ENCODE assay signal across 20 mouse cellular contexts in the genomic region with DNA sequence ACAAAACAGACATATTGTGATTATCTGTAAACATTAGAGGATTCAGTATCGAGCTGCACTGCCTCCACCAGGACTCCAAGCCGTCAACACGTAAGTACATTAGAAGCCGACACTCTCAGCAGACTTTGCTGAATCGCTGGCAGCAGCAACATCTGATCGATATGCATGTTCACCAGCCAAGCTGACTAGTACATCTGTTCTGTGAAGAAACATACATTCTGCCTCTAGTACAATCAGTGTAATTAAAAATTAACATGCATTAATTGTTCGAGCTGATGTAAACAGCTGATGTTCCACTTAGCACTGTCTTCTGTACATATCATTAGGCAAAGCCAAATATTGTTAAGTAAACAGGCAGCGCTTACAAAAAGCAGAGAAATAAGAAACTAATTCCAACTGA.
DNase-seq lines count a peak whose midpoint lies in the region; ATAC-seq lines count a peak whose summit lies in the region.
"Had no signal": no experiment of that assay in that cellular context is flagged by ENCODE, and none has a peak within 500 bp of the region (broad histone marks: within the 10 kb centered on the region; RNA-seq: fewer than 3 reads in every experiment).

No protein-coding gene starts in this region.

- no peaks in the 10 kb centered on the region for H3K27me3 ChIP-seq in hindbrain, embryonic 12.5 days
- H3K27me3 ChIP-seq in hindbrain, embryonic 11.5 days (ENCODE audit: control insufficient read depth, insufficient read depth, low read length), result no peaks in the 10 kb centered on the region
- H3K27me3 ChIP-seq in neural tube, embryonic 13.5 days, result no peaks in the 10 kb centered on the region
- no peaks in the 10 kb centered on the region for H3K27me3 ChIP-seq in forebrain, embryonic 16.5 days (replicated peaks; ENCODE audit: control insufficient read depth, insufficient read depth, low read length)
- H3K27me3 ChIP-seq: CH12.LX; kidney, embryonic 15.5 days; liver, embryonic 15.5 days; megakaryocyte, embryonic 14.5 days; stomach, embryonic 15.5 days had no signal

- no peak overlapping the region for H3K4me2 ChIP-seq in hindbrain, embryonic 12.5 days (replicated peaks)
- no peak overlapping the region for H3K4me2 ChIP-seq in hindbrain, embryonic 11.5 days (replicated peaks; ENCODE audit: low read depth, low read length)
- no peak overlapping the region for H3K4me2 ChIP-seq in neural tube, embryonic 13.5 days
- peak overlapping the region; percentile 17 for H3K4me2 ChIP-seq in forebrain, embryonic 16.5 days (ENCODE audit: low read length)
- H3K4me2 ChIP-seq: heart, embryonic 11.5 days; kidney, embryonic 15.5 days; liver, embryonic 15.5 days; stomach, embryonic 15.5 days had no signal

- no peak overlapping the region for H3K4me3 ChIP-seq in hindbrain, embryonic 12.5 days
- no peak overlapping the region for H3K4me3 ChIP-seq in hindbrain, embryonic 11.5 days (ENCODE audit: low read depth, low read length)
- no peak overlapping the region for H3K4me3 ChIP-seq in neural tube, embryonic 13.5 days
- H3K4me3 ChIP-seq in forebrain, embryonic 16.5 days (replicated peaks; ENCODE audit: low read length), result no peak overlapping the region
- H3K4me3 ChIP-seq: kidney, embryonic 15.5 days; liver, embryonic 15.5 days; megakaryocyte, embryonic 14.5 days; stomach, embryonic 15.5 days had no signal

- H3K27ac ChIP-seq in hindbrain, embryonic 12.5 days, result no peak overlapping the region
- no peak overlapping the region for H3K27ac ChIP-seq in hindbrain, embryonic 11.5 days (ENCODE audit: low read depth, low read length)
- no peak overlapping the region for H3K27ac ChIP-seq in neural tube, embryonic 13.5 days (replicated peaks)
- no peak overlapping the region for H3K27ac ChIP-seq in forebrain, embryonic 16.5 days (ENCODE audit: low read length)
- H3K27ac ChIP-seq: kidney, embryonic 15.5 days; liver, embryonic 15.5 days; stomach, embryonic 15.5 days had no signal

- H3K4me1 ChIP-seq in hindbrain, embryonic 12.5 days, result peaks cover 6% of the 10 kb centered on the region; the same call in 1 of the 2 replicates
- H3K4me1 ChIP-seq in hindbrain, embryonic 11.5 days (replicated peaks; ENCODE audit: control insufficient read depth, insufficient read depth, low read length), result no peaks in the 10 kb centered on the region
- peaks cover 18% of the 10 kb centered on the region for H3K4me1 ChIP-seq in neural tube, embryonic 13.5 days (replicated peaks)
- peaks cover 4% of the 10 kb centered on the region for H3K4me1 ChIP-seq in forebrain, embryonic 16.5 days (replicated peaks; ENCODE audit: control insufficient read depth, insufficient read depth, low read length)
- H3K4me1 ChIP-seq: kidney, embryonic 15.5 days; liver, embryonic 15.5 days; megakaryocyte, embryonic 14.5 days; stomach, embryonic 15.5 days had no signal

- no peak for DNase-seq in hindbrain, embryonic 11.5 days (ENCODE audit: low spot score)
- DNase-seq in neural tube, embryonic 10.5 days (ENCODE audit: extremely low spot score, low spot score), result no peak
- peak; percentile 7 to 41 for DNase-seq in layer of hippocampus, postnatal 14 days (ENCODE audit: low spot score in 2 of 2)
- DNase-seq: cerebellum, adult 11 months; cerebellum, postnatal 25 days; gastrocnemius, postnatal 36 days; heart, postnatal 36 days had no signal

- H3K36me3 ChIP-seq in hindbrain, embryonic 12.5 days, result no peaks in the 10 kb centered on the region
- H3K36me3 ChIP-seq in hindbrain, embryonic 11.5 days (ENCODE audit: control insufficient read depth, insufficient read depth, low read length), result no peaks in the 10 kb centered on the region
- no peaks in the 10 kb centered on the region for H3K36me3 ChIP-seq in neural tube, embryonic 13.5 days
- no peaks in the 10 kb centered on the region for H3K36me3 ChIP-seq in forebrain, embryonic 16.5 days (ENCODE audit: control insufficient read depth, insufficient read depth)
- H3K36me3 ChIP-seq: kidney, embryonic 15.5 days; liver, embryonic 15.5 days; stomach, embryonic 15.5 days had no signal

- no peak overlapping the region for H3K9ac ChIP-seq in hindbrain, embryonic 12.5 days
- H3K9ac ChIP-seq in hindbrain, embryonic 11.5 days (ENCODE audit: low read depth, low read length), result no peak overlapping the region
- no peak overlapping the region for H3K9ac ChIP-seq in neural tube, embryonic 13.5 days
- no peak overlapping the region for H3K9ac ChIP-seq in forebrain, embryonic 16.5 days (replicated peaks; ENCODE audit: low read depth, low read length)
- H3K9ac ChIP-seq: kidney, embryonic 15.5 days; liver, embryonic 15.5 days; stomach, embryonic 15.5 days had no signal

- peak; percentile 26; the same call in 1 of the 2 replicates for ATAC-seq in hindbrain, embryonic 12.5 days (ENCODE audit: low FRiP score)
- ATAC-seq in hindbrain, embryonic 11.5 days (ENCODE audit: low FRiP score), result no peak
- peak; percentile 61; the same call in 1 of the 2 replicates for ATAC-seq in neural tube, embryonic 13.5 days (ENCODE audit: low read depth)
- peak; percentile 95 for ATAC-seq in forebrain, embryonic 16.5 days
- no peak for ATAC-seq in granulocyte monocyte progenitor cell, adult 5-6 weeks (replicated peaks; ENCODE audit: poor library complexity, severe bottlenecking)
- ATAC-seq in megakaryocyte-erythroid progenitor cell, adult 5-6 weeks (replicated peaks; ENCODE audit: low FRiP score, low TSS enrichment, poor library complexity, severe bottlenecking), result no peak
- ATAC-seq: intestine, embryonic 16.5 days; lung, postnatal 0 days had no signal

- WGBS in hindbrain, embryonic 12.5 days, result 75% methylated on average over 8 of the region's 8 CpGs
- WGBS in hindbrain, embryonic 11.5 days, result 87% methylated on average over 8 of the region's 8 CpGs
- 58% methylated on average over 8 of the region's 8 CpGs for WGBS in neural tube, embryonic 13.5 days
- WGBS in forebrain, embryonic 16.5 days, result 43% methylated on average over 8 of the region's 8 CpGs

- H3K9me3 ChIP-seq in hindbrain, embryonic 12.5 days (replicated peaks), result no peaks in the 10 kb centered on the region
- no peaks in the 10 kb centered on the region for H3K9me3 ChIP-seq in hindbrain, embryonic 11.5 days (ENCODE audit: control insufficient read depth, low read length)
- H3K9me3 ChIP-seq in neural tube, embryonic 13.5 days, result no peaks in the 10 kb centered on the region
- no peaks in the 10 kb centered on the region for H3K9me3 ChIP-seq in forebrain, embryonic 16.5 days (ENCODE audit: control insufficient read depth, low read length)
- H3K9me3 ChIP-seq: kidney, embryonic 15.5 days; liver, embryonic 15.5 days; megakaryocyte, embryonic 14.5 days; stomach, embryonic 15.5 days had no signal

Comparison
In these comparisons a context has a peak if more than half of its experiments do, and no peak if none do; other contexts are left out.
1. ATAC-seq: peak in hindbrain, embryonic 12.5 days (single experiment), neural tube, embryonic 13.5 days (single experiment) and forebrain, embryonic 16.5 days (single experiment); none in hindbrain, embryonic 11.5 days (single experiment), granulocyte monocyte progenitor cell, adult 5-6 weeks (single experiment) and megakaryocyte-erythroid progenitor cell, adult 5-6 weeks (single experiment).
2. DNase-seq: peak in layer of hippocampus, postnatal 14 days (2 of 2); none in hindbrain, embryonic 11.5 days (single experiment) and neural tube, embryonic 10.5 days (single experiment).